Mouse (Mus musculus) bone marrow, adult 2 months (tissue): ENCODE measurements around the gene Slc5a8. TPM values are rescaled to one million over a fixed set of nuclear protein-coding genes. Genes with fewer than 3 reads are reported as not detected.

Experiments used
- H3K27ac ChIP-seq: fragments of 200-500 bp; 2 replicates; pipeline ENCODE4 v1.5.1; 2012; ENCODE audit warnings: low read depth, mild to moderate bottlenecking, control low read depth, inconsistent platforms, low read length; ENCODE audit not compliant: control insufficient read depth, poor library complexity, insufficient read depth
- H3K4me1 ChIP-seq: fragments of 200-500 bp; 2 replicates; pipeline ENCODE4 v1.6.1; 2011; ENCODE audit warnings: low read length; ENCODE audit not compliant: control insufficient read depth, insufficient read depth
- H3K4me3 ChIP-seq: fragments of 200-500 bp; replicated peaks from 2 replicates; pipeline ENCODE3; 2011; ENCODE audit warnings: mild to moderate bottlenecking, low read depth, low read length, control low read depth; ENCODE audit not compliant: control insufficient read depth
- CTCF ChIP-seq: fragments of 200-500 bp; IDR thresholded peaks from 2 replicates; pipeline ENCODE4 v1.5.1; 2011; ENCODE audit warnings: low read length, control low read depth; ENCODE audit not compliant: control insufficient read depth, insufficient read depth
- POLR2A ChIP-seq: fragments of 200-500 bp; IDR thresholded peaks from 2 replicates; pipeline ENCODE4 v1.6.1; 2011; ENCODE audit warnings: low read depth, mild to moderate bottlenecking, control low read depth, low read length, borderline replicate concordance; ENCODE audit not compliant: control insufficient read depth
- WGBS: fragments of 180-500 bp; shearing (Covaris S2); methylation state at CpG from one replicate; pipeline ENCODE4 v1.1.7; 2018; 5-methylcytosine and 5-hydroxymethylcytosine counted together
- polyA plus RNA-seq: library from polyadenylated mRNA; stranded (reverse); fragments of >200 nt; gene quantifications from 2 replicates; pipeline ENCODE4 v1.2.4, GENCODE M21; 2011; ENCODE audit warnings: low replicate concordance; ENCODE audit not compliant: missing spikeins, insufficient read depth, insufficient read length

The Slc5a8 gene
- polyA plus RNA-seq = not detected in 2 replicates

- WGBS = 7% methylated on average over 31 of the region's 31 CpGs
- no peaks in the 10 kb centered on the region for H3K4me1 ChIP-seq
- H3K4me3 ChIP-seq = no peak within 1 kb of the TSS
- no peak for TF ChIP-seq POLR2A
- no peak for TF ChIP-seq CTCF
- H3K27ac ChIP-seq = no peak within 1 kb of the TSS
These were observed at the start of gene Slc5a8 for GRCm38 (mm10) chr10:88885632-88886090. Slc5a8 (plus strand) TSS chr10:88885992.

GRCm38 (mm10) chr10:88848876-88849476, 36.8 kb upstream of the Slc5a8 start:
- WGBS = 77% methylated on average over 7 of the region's 7 CpGs
- Histone ChIP-seq H3K4me3 (no peak overlapping the region), H3K4me1 (no peaks in the 10 kb centered on the region), H3K27ac (no peak overlapping the region)
- no peak for TF ChIP-seq POLR2A
- TF ChIP-seq CTCF = no peak

GRCm38 (mm10) chr10:88849976-88850375, 35.8 kb upstream of the Slc5a8 start:
- WGBS = 78% methylated on average over 4 of the region's 4 CpGs

GRCm38 (mm10) chr10:88853326-88853725, 32.5 kb upstream of the Slc5a8 start:
- Histone ChIP-seq H3K4me1 (no peaks in the 10 kb centered on the region), H3K27ac (no peak overlapping the region), H3K4me3 (no peak overlapping the region)
- WGBS = 73% methylated on average over 7 of the region's 7 CpGs
- no peak for TF ChIP-seq POLR2A
- no peak for TF ChIP-seq CTCF

More at GRCm38 (mm10) chr10:88849976-88850375, 35.8 kb upstream of the Slc5a8 start:
- Histone ChIP-seq H3K27ac (no peak overlapping the region), H3K4me1 (no peaks in the 10 kb centered on the region), H3K4me3 (no peak overlapping the region)
- no peak for TF ChIP-seq POLR2A

GRCm38 (mm10) chr10:88860911-88861310, 24.9 kb upstream of the Slc5a8 start:
- TF ChIP-seq POLR2A (no peak), CTCF (no peak)
- 74% methylated on average over 3 of the region's 3 CpGs for WGBS
- H3K27ac ChIP-seq = no peak overlapping the region
- H3K4me3 ChIP-seq = no peak overlapping the region
- no peaks in the 10 kb centered on the region for H3K4me1 ChIP-seq

GRCm38 (mm10) chr10:88861416-88861815, 24.4 kb upstream of the Slc5a8 start:
- H3K4me1 ChIP-seq = no peaks in the 10 kb centered on the region
- H3K27ac ChIP-seq = no peak overlapping the region
- TF ChIP-seq POLR2A (no peak), CTCF (no peak)

GRCm38 (mm10) chr10:88862293-88862692, 23.5 kb upstream of the Slc5a8 start:
- H3K4me3 ChIP-seq = no peak overlapping the region
- WGBS = 83% methylated on average over 5 of the region's 5 CpGs
- no peak overlapping the region for H3K27ac ChIP-seq
- no peaks in the 10 kb centered on the region for H3K4me1 ChIP-seq
- TF ChIP-seq POLR2A (no peak), CTCF (no peak)

More at GRCm38 (mm10) chr10:88861416-88861815, 24.4 kb upstream of the Slc5a8 start:
- no peak overlapping the region for H3K4me3 ChIP-seq

- WGBS = 57% methylated on average over 2 of the region's 2 CpGs
- Histone ChIP-seq H3K27ac (no peak overlapping the region), H3K4me1 (no peaks in the 10 kb centered on the region), H3K4me3 (no peak overlapping the region)
- TF ChIP-seq POLR2A (no peak), CTCF (no peak)
These were observed 19.8 kb upstream of the Slc5a8 start for GRCm38 (mm10) chr10:88866017-88866416.

- no peak for TF ChIP-seq CTCF
- TF ChIP-seq POLR2A = no peak
- no peaks in the 10 kb centered on the region for H3K4me1 ChIP-seq
- 55% methylated on average over 5 of the region's 5 CpGs for WGBS
- no peak overlapping the region for H3K27ac ChIP-seq
- H3K4me3 ChIP-seq = no peak overlapping the region
These were observed 10.9 kb upstream of the Slc5a8 start for GRCm38 (mm10) chr10:88874870-88875269.
